Mouse (Mus musculus): ENCODE data around the gene Synpo2.

DNA sequence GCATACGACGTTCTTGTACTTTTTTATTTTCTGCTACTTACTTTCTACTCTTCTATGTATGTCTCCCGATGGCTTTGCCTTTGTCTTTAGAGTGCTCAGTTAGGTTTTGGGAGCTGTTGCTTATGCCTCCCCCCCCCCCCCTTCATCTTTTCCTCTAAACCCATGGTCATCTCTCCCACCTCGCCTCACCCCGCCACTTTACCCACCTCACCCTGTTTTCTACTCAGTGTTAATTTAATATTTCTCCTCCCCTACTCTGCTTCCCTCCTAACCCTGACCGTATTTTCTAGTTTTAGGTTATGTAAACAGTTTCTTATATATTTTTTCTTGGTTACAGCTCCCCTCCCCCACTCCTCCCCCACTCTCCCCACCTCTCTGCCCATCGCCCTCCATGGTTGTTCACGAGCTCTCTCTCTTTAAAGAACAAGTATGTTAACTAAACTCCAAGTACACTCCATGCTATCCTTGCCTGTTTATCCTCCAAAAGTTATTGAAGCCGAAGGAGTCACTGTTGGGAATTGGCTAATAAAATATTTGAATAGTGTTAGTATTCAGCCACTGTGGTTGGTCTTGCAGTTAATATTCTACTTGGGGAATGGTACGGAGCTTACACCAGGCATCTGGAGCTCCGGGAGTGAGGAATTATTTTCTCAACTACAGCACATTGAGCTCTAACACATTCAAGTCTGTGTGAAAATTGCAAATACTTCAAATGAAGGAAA lies 142.1 kb downstream of the Synpo2 start:
- TF ChIP-seq CTCF (IDR thresholded peaks at IDR 0.05; ENCODE audit: low read depth) (no peak), EP300 (IDR thresholded peaks at IDR 0.05; ENCODE audit: low read depth) (no peak)

Data from liver, embryonic 14.5 days (tissue).